Mouse (Mus musculus): ENCODE results near the gene Adam1a. TPM values are rescaled to one million over a fixed set of nuclear protein-coding genes. Genes with fewer than 3 reads are reported as not detected.

Adam1a gene
- polyA plus RNA-seq, 1 experiment: 2.3 TPM

DNA sequence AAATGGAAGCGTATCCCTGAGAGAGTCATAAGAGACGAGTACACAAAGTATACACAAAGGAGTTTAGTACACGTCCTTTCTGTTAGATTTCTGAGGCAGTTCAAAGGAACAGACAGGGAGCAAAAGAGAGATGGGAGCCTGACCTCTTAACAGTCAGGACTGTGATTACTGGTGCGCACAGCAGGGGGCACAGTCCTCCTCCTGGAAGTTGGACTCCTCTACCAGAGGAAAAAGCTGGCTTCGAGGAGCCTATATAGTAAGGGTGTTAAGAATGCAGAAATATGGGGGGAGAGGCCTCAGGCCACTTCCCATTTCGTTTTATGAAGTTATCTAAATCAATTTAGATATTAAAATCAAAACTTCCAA lies 1.2 kb upstream of the Adam1a start:
- peak; percentile 45 for TF ChIP-seq CTCF (IDR thresholded peaks at IDR 0.05; ENCODE audit: low read depth, low read length)
- no peak for TF ChIP-seq POLR2A (IDR thresholded peaks at IDR 0.05; ENCODE audit: insufficient read depth, low read length)
- H3K9ac ChIP-seq (ENCODE audit: low read depth, poor library complexity, severe bottlenecking): peak overlapping the region; percentile 94
- H3K9me3 ChIP-seq (replicated peaks; ENCODE audit: control insufficient read depth, insufficient read depth, low read length, poor library complexity, severe bottlenecking): no peaks in the 10 kb centered on the region
- no peaks in the 10 kb centered on the region for H3K36me3 ChIP-seq (ENCODE audit: control insufficient read depth, insufficient read depth, low read length, poor library complexity, severe bottlenecking)
- peak overlapping the region; percentile 97 for H3K4me3 ChIP-seq (ENCODE audit: low read depth, low read length)
- no peaks in the 10 kb centered on the region for H3K27me3 ChIP-seq (ENCODE audit: control insufficient read depth, insufficient read depth, low read length, poor library complexity, severe bottlenecking)
- no peak overlapping the region for H3K27ac ChIP-seq (ENCODE audit: insufficient read depth, low read length)
- no peaks in the 10 kb centered on the region for H3K4me1 ChIP-seq (ENCODE audit: control insufficient read depth, insufficient read depth, low read length)

- H3K27ac ChIP-seq (ENCODE audit: insufficient read depth, low read length): 0 out of 2 replicates have a peak within 1 kb of the TSS, but pooled peaks have one; percentile 5
Observed at GRCm38 (mm10) chr5:121545793-121546529, 679 bp upstream of the Adam1a start, which contains the start of gene Mapkapk5. Mapkapk5 (minus strand) TSS chr5:121545905.

DNA sequence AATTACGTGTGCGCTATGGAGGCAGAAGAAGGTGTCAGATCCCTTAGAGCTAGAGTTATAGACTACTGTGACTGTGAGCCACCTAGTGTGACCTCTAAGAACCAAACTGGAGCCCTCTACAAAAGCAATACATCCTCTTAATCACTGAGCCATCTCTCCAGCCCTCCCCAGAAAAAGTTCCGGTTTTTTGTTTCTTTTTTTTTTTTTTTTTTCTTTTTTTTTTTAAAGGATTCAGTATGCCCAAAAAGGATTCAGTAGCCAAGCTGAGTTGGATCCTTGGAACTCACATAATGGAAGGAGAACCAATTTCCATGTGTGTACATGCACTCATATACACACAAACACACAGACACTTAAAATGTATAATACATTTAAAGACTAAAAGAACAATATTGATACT lies 1.9 kb downstream of the Adam1a start:
- H3K9ac ChIP-seq (ENCODE audit: low read depth, poor library complexity, severe bottlenecking): no peak overlapping the region
- TF ChIP-seq EP300 (IDR thresholded peaks at IDR 0.05; ENCODE audit: insufficient read depth, low read depth, low read length): no peak
- no peak for TF ChIP-seq CTCF (IDR thresholded peaks at IDR 0.05; ENCODE audit: low read depth, low read length)
- TF ChIP-seq POLR2A (IDR thresholded peaks at IDR 0.05; ENCODE audit: insufficient read depth, low read length): no peak
- H3K4me3 ChIP-seq (ENCODE audit: low read depth, low read length): no peak overlapping the region
- H3K9me3 ChIP-seq (replicated peaks; ENCODE audit: control insufficient read depth, insufficient read depth, low read length, poor library complexity, severe bottlenecking): no peaks in the 10 kb centered on the region
- peaks cover 1% of the 10 kb centered on the region for H3K4me1 ChIP-seq (ENCODE audit: control insufficient read depth, insufficient read depth, low read length)
- H3K27ac ChIP-seq (ENCODE audit: insufficient read depth, low read length): no peak overlapping the region
- H3K27me3 ChIP-seq (ENCODE audit: control insufficient read depth, insufficient read depth, low read length, poor library complexity, severe bottlenecking): no peaks in the 10 kb centered on the region
- H3K36me3 ChIP-seq (ENCODE audit: control insufficient read depth, insufficient read depth, low read length, poor library complexity, severe bottlenecking): 0 out of 2 replicates have a peak, but pooled peaks cover under 1% of the 10 kb centered on the region

More at GRCm38 (mm10) chr5:121545793-121546529, 679 bp upstream of the Adam1a start, which contains the start of gene Mapkapk5:
- Histone ChIP-seq H3K9ac (ENCODE audit: low read depth, poor library complexity, severe bottlenecking) (peak within 1 kb of the TSS; percentile 94), H3K9me3 (replicated peaks; ENCODE audit: control insufficient read depth, insufficient read depth, low read length, poor library complexity, severe bottlenecking) (no peaks in the 10 kb centered on the region), H3K27me3 (ENCODE audit: control insufficient read depth, insufficient read depth, low read length, poor library complexity, severe bottlenecking) (no peaks in the 10 kb centered on the region), H3K36me3 (ENCODE audit: control insufficient read depth, insufficient read depth, low read length, poor library complexity, severe bottlenecking) (no peaks in the 10 kb centered on the region), H3K4me3 (ENCODE audit: low read depth, low read length) (peak within 1 kb of the TSS; percentile 97), H3K4me1 (ENCODE audit: control insufficient read depth, insufficient read depth, low read length) (no peaks in the 10 kb centered on the region)
- TF ChIP-seq CTCF (IDR thresholded peaks at IDR 0.05; ENCODE audit: low read depth, low read length) (no peak), POLR2A (IDR thresholded peaks at IDR 0.05; ENCODE audit: insufficient read depth, low read length) (peak; percentile 86), EP300 (IDR thresholded peaks at IDR 0.05; ENCODE audit: insufficient read depth, low read depth, low read length) (0 out of 2 replicates have a peak, but pooled peaks have one; percentile 26)

DNA sequence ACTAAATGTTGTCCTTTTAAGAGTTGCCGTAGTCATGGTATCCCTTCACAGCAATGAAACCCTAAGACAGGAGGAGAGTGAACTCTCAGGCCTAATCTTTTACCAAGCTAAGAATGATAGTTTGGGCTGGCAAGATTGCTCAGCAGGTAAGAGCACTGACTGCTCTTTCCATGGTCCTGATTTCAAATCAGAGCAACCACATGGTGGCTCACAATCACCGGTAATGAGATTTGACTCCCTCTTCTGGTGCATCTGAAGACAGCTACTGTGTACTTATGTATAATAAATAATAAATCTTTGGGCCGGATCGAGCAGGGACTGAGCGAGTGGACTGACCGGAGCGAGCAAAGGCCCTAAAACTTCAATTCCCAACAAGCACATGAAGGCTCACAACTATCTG lies 4.0 kb downstream of the Adam1a start:
- Histone ChIP-seq H3K4me1 (ENCODE audit: control insufficient read depth, insufficient read depth, low read length) (peaks cover 4% of the 10 kb centered on the region), H3K27ac (ENCODE audit: insufficient read depth, low read length) (no peak overlapping the region), H3K4me3 (ENCODE audit: low read depth, low read length) (no peak overlapping the region), H3K9me3 (replicated peaks; ENCODE audit: control insufficient read depth, insufficient read depth, low read length, poor library complexity, severe bottlenecking) (no peaks in the 10 kb centered on the region), H3K9ac (ENCODE audit: low read depth, poor library complexity, severe bottlenecking) (no peak overlapping the region), H3K27me3 (ENCODE audit: control insufficient read depth, insufficient read depth, low read length, poor library complexity, severe bottlenecking) (no peaks in the 10 kb centered on the region), H3K36me3 (ENCODE audit: control insufficient read depth, insufficient read depth, low read length, poor library complexity, severe bottlenecking) (peaks cover 6% of the 10 kb centered on the region; the same call in 1 of the 2 replicates)
- TF ChIP-seq POLR2A (IDR thresholded peaks at IDR 0.05; ENCODE audit: insufficient read depth, low read length) (no peak), CTCF (IDR thresholded peaks at IDR 0.05; ENCODE audit: low read depth, low read length) (no peak), EP300 (IDR thresholded peaks at IDR 0.05; ENCODE audit: insufficient read depth, low read depth, low read length) (no peak)

DNA sequence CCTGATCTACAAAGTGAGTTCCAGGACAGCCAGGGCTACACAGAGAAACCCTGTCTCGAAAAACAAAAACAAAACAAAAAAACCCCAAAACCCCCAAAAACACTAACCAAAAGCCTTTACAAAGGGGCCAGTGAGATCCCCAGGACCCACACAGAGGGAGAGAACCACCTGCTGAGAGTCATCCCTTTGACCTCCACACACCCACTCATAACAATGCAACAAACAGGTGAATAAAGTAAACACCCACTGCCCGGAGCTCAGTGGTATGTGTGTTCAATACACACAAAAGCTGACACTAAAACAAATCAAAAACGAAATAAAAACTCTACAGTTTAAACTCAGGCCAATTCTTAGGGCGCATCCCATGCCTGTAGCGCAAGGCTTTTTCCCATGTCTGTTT lies 5.2 kb downstream of the Adam1a start:
- Histone ChIP-seq H3K27ac (ENCODE audit: insufficient read depth, low read length) (no peak overlapping the region), H3K36me3 (ENCODE audit: control insufficient read depth, insufficient read depth, low read length, poor library complexity, severe bottlenecking) (peaks cover 6% of the 10 kb centered on the region), H3K4me1 (ENCODE audit: control insufficient read depth, insufficient read depth, low read length) (peaks cover 4% of the 10 kb centered on the region), H3K9me3 (replicated peaks; ENCODE audit: control insufficient read depth, insufficient read depth, low read length, poor library complexity, severe bottlenecking) (no peaks in the 10 kb centered on the region), H3K4me3 (ENCODE audit: low read depth, low read length) (no peak overlapping the region), H3K27me3 (ENCODE audit: control insufficient read depth, insufficient read depth, low read length, poor library complexity, severe bottlenecking) (no peaks in the 10 kb centered on the region), H3K9ac (ENCODE audit: low read depth, poor library complexity, severe bottlenecking) (no peak overlapping the region)
- TF ChIP-seq POLR2A (IDR thresholded peaks at IDR 0.05; ENCODE audit: insufficient read depth, low read length) (no peak), EP300 (IDR thresholded peaks at IDR 0.05; ENCODE audit: insufficient read depth, low read depth, low read length) (no peak), CTCF (IDR thresholded peaks at IDR 0.05; ENCODE audit: low read depth, low read length) (no peak)

GRCm38 (mm10) chr5:121537588-121537987 lies 7.7 kb downstream of the Adam1a start:
- H3K27ac ChIP-seq (ENCODE audit: insufficient read depth, low read length): peak overlapping the region; percentile 86

More at GRCm38 (mm10) chr5:121537588-121537987, 7.7 kb downstream of the Adam1a start:
- H3K27me3 ChIP-seq (ENCODE audit: control insufficient read depth, insufficient read depth, low read length, poor library complexity, severe bottlenecking): no peaks in the 10 kb centered on the region
- H3K36me3 ChIP-seq (ENCODE audit: control insufficient read depth, insufficient read depth, low read length, poor library complexity, severe bottlenecking): peaks cover 16% of the 10 kb centered on the region
- H3K4me3 ChIP-seq (ENCODE audit: low read depth, low read length): no peak overlapping the region
- H3K9ac ChIP-seq (ENCODE audit: low read depth, poor library complexity, severe bottlenecking): peak overlapping the region; percentile 1; the same call in 1 of the 2 replicates
- no peaks in the 10 kb centered on the region for H3K9me3 ChIP-seq (replicated peaks; ENCODE audit: control insufficient read depth, insufficient read depth, low read length, poor library complexity, severe bottlenecking)
- TF ChIP-seq POLR2A (IDR thresholded peaks at IDR 0.05; ENCODE audit: insufficient read depth, low read length): no peak
- TF ChIP-seq EP300 (IDR thresholded peaks at IDR 0.05; ENCODE audit: insufficient read depth, low read depth, low read length): no peak
- TF ChIP-seq CTCF (IDR thresholded peaks at IDR 0.05; ENCODE audit: low read depth, low read length): no peak
- peaks cover 4% of the 10 kb centered on the region for H3K4me1 ChIP-seq (ENCODE audit: control insufficient read depth, insufficient read depth, low read length)

Measured in ES-Bruce4 (cell line).